Mouse (Mus musculus) CH12.LX (cell line): ENCODE measurements at regions not wholly inside any gene's neighbourhood (a gene's known extent, or its start where the extent isn't known, plus 50 kb on each side); places are given as distances from the start of the nearest gene placed in this dataset.

Experiments
- DNase-seq: peaks from one replicate; pipeline ENCODE4 v3.0.0-alpha.2; 2013; ENCODE audit errors: extremely low read depth
- H3K27ac ChIP-seq: 2 replicates; pipeline ENCODE4 v1.5.1; 2012; ENCODE audit warnings: low read depth, mild to moderate bottlenecking, control low read depth, moderate library complexity; ENCODE audit not compliant: insufficient read depth
- H3K27me3 ChIP-seq: replicated peaks from 2 replicates; pipeline ENCODE3; 2012; ENCODE audit warnings: inconsistent platforms
- H3K36me3 ChIP-seq, 2 experiments: replicated peaks in 1 of 2; 2 replicates each; pipeline versions ENCODE3 to v1.6.1; 2012; ENCODE audit warnings: inconsistent platforms in 1 of 2, low read length in 1 of 2, mild to moderate bottlenecking in 1 of 2, mixed read lengths in 1 of 2, moderate library complexity in 1 of 2; ENCODE audit not compliant: control insufficient read depth in 1 of 2, insufficient read depth in 1 of 2
- H3K4me1 ChIP-seq, 2 experiments: 2 replicates each; pipeline ENCODE4 v1.6.1; 2012; ENCODE audit warnings: inconsistent platforms in 1 of 2, moderate library complexity in 1 of 2; ENCODE audit not compliant: insufficient read depth in 2 of 2, control insufficient read depth in 1 of 2
- H3K4me2 ChIP-seq: 2 replicates; pipeline ENCODE4 v1.6.1; 2012; ENCODE audit warnings: low read depth, mild to moderate bottlenecking, control low read depth; ENCODE audit not compliant: poor library complexity, insufficient read depth, severe bottlenecking
- H3K4me3 ChIP-seq, 3 experiments: fragments of 150-350 bp in 1 of 3; sonication (generic) in 1 of 3; replicated peaks in 1 of 3; 2 replicates each; pipeline versions ENCODE3 to v1.5.1; 2011 to 2012; ENCODE audit warnings: low read depth in 2 of 3, low read length in 2 of 3, mild to moderate bottlenecking in 2 of 3, moderate library complexity in 2 of 3, control low read depth in 1 of 3, improper control_type of control experiment in 1 of 3, inconsistent platforms in 1 of 3, mixed read lengths in 1 of 3; ENCODE audit not compliant: poor library complexity in 1 of 3
- H3K79me2 ChIP-seq: replicated peaks from 2 replicates; pipeline ENCODE4 v1.6.1; 2012; ENCODE audit warnings: mild to moderate bottlenecking, moderate library complexity; ENCODE audit not compliant: control insufficient read depth, poor library complexity, insufficient read depth, severe bottlenecking; ENCODE audit errors: extremely low read depth
- H3K9ac ChIP-seq: 2 replicates; pipeline ENCODE4 v1.6.1; 2012; ENCODE audit warnings: low read depth, mild to moderate bottlenecking, control low read depth, moderate library complexity; ENCODE audit not compliant: insufficient read depth
- H3K9me3 ChIP-seq: replicated peaks from 2 replicates; pipeline ENCODE3; 2012; ENCODE audit warnings: low read length, inconsistent platforms, mixed read lengths
- E2F4 ChIP-seq: IDR thresholded peaks from 2 replicates; pipeline ENCODE4 v1.6.1; 2011; ENCODE audit warnings: low read depth, low read length, improper control_type of control experiment; ENCODE audit not compliant: insufficient replicate concordance
- HCFC1 ChIP-seq: IDR thresholded peaks from 2 replicates; pipeline ENCODE4 v1.6.1; 2012; ENCODE audit warnings: low read depth, mild to moderate bottlenecking, inconsistent platforms, low read length, improper control_type of control experiment
- KAT2A ChIP-seq: IDR thresholded peaks from 2 replicates; pipeline ENCODE4 v1.6.1; 2012; ENCODE audit warnings: low read length, improper control_type of control experiment, inconsistent platforms; ENCODE audit not compliant: insufficient replicate concordance
- MXI1 ChIP-seq: IDR thresholded peaks from 2 replicates; pipeline ENCODE4 v1.6.1; 2011; ENCODE audit warnings: mild to moderate bottlenecking, low read depth, low read length, improper control_type of control experiment
- MYC ChIP-seq: IDR thresholded peaks from 2 replicates; pipeline ENCODE4 v1.6.1; 2011; ENCODE audit warnings: low read depth, mild to moderate bottlenecking, improper control_type of control experiment, low read length
- NELFE ChIP-seq: IDR thresholded peaks from 2 replicates; pipeline ENCODE4 v1.6.1; 2011; ENCODE audit warnings: low read depth, low read length, improper control_type of control experiment
- PAX5 ChIP-seq: IDR thresholded peaks from 2 replicates; pipeline ENCODE4 v1.6.1; 2012; ENCODE audit warnings: low read length, inconsistent platforms, mixed read lengths
- POLR2A ChIP-seq: IDR thresholded peaks from 2 replicates; pipeline ENCODE4 v1.6.1; 2011; ENCODE audit warnings: low read depth, mild to moderate bottlenecking, improper control_type of control experiment, low read length
- POLR2AphosphoS2 ChIP-seq: IDR thresholded peaks from 2 replicates; pipeline ENCODE4 v1.6.1; 2011; ENCODE audit warnings: low read depth, low read length, improper control_type of control experiment
- SMC3 ChIP-seq: IDR thresholded peaks from 2 replicates; pipeline ENCODE4 v1.6.1; 2011; ENCODE audit warnings: low read depth, low read length, improper control_type of control experiment
- UBTF ChIP-seq: IDR thresholded peaks from 2 replicates; pipeline ENCODE4 v1.6.1; 2012; ENCODE audit warnings: low read depth, mild to moderate bottlenecking, inconsistent platforms, low read length, improper control_type of control experiment, moderate library complexity
- USF1 ChIP-seq: IDR thresholded peaks from 2 replicates; pipeline ENCODE4 v1.6.1; 2014; ENCODE audit warnings: low read depth, mild to moderate bottlenecking, inconsistent platforms, low read length, improper control_type of control experiment
- ZMIZ1 ChIP-seq: IDR thresholded peaks from 2 replicates; pipeline ENCODE4 v1.6.1; 2012; ENCODE audit warnings: low read depth, mild to moderate bottlenecking, inconsistent platforms, low read length, improper control_type of control experiment
- dilution Hi-C: fragments of 300-500 bp; cut with MboI; formaldehyde crosslinking; loops from 2 replicates; pipeline ENCODE4 v1.14.3; 2020; ENCODE audit warnings: low sequenced_read_pairs; ENCODE audit not compliant: extremely low pct_unique_long_range_greater_than_20kb, extremely low pct_ligation_motif_present
- in situ Hi-C: fragments of 300-500 bp; cut with MboI; formaldehyde crosslinking; loops from 3 replicates; pipeline ENCODE4 v1.14.3; 2019; ENCODE audit warnings: low sequenced_read_pairs, low pct_ligation_motif_present, low pct_unique_long_range_greater_than_20kb, mixed read lengths

GRCm38 (mm10) chr1:168066810-168067209, 365.3 kb downstream of the Pbx1 start:
- H3K9me3 ChIP-seq: peaks cover 66% of the 10 kb centered on the region
- no peak overlapping the region for H3K9ac ChIP-seq
- H3K36me3 ChIP-seq: no peaks in the 10 kb centered on the region
- H3K27me3 ChIP-seq: no peaks in the 10 kb centered on the region
- H3K27ac ChIP-seq: no peak overlapping the region
- TF ChIP-seq MXI1: no peak
- TF ChIP-seq KAT2A: no peak
- TF ChIP-seq E2F4: no peak
- no peak for TF ChIP-seq POLR2AphosphoS2
- no peak for TF ChIP-seq MYC
- no peak for TF ChIP-seq POLR2A
- TF ChIP-seq ZMIZ1: no peak
- no peak for TF ChIP-seq UBTF
- no peak for TF ChIP-seq PAX5
- TF ChIP-seq SMC3: no peak
- TF ChIP-seq USF1: no peak
- TF ChIP-seq NELFE: no peak
- no peak for TF ChIP-seq HCFC1
- H3K4me1 ChIP-seq: no peaks in the 10 kb centered on the region
- in situ Hi-C loops: no loop called here
- dilution Hi-C loops: no loop called here
- H3K4me2 ChIP-seq: no peak overlapping the region
- H3K79me2 ChIP-seq: no peaks in the 10 kb centered on the region
- no peak overlapping the region for H3K4me3 ChIP-seq
- DNase-seq: no peak

GRCm38 (mm10) chr1:168068003-168068919, 363.8 kb downstream of the Pbx1 start:
- DNase-seq: no peak
- H3K9ac ChIP-seq: no peak overlapping the region
- no peaks in the 10 kb centered on the region for H3K79me2 ChIP-seq
- no peak overlapping the region for H3K4me3 ChIP-seq
- no peak overlapping the region for H3K27ac ChIP-seq
- peaks cover 72% of the 10 kb centered on the region for H3K9me3 ChIP-seq
- in situ Hi-C loops: no loop called here
- no peak for TF ChIP-seq MYC
- TF ChIP-seq UBTF: no peak
- TF ChIP-seq, all 38 proteins: peak for 0
- Histone ChIP-seq H3K27me3 (no peaks in the 10 kb centered on the region), H3K36me3 (no peaks in the 10 kb centered on the region), H3K4me2 (no peak overlapping the region), H3K4me1 (no peaks in the 10 kb centered on the region)
- dilution Hi-C loops: no loop called here
